Mouse (Mus musculus) heart, embryonic 10.5 days (tissue): Measurements from ENCODE around the gene Aco1. TPM values are rescaled to one million over a fixed set of nuclear protein-coding genes. Genes with fewer than 3 reads are reported as not detected.
"Not testable (repeated sequence)": the region's sequence is repeated elsewhere in the genome, so short reads cannot be mapped to it uniquely, and the experiment has no call there.

ENCODE experiments used
- DNase-seq: peaks from one replicate; pipeline ENCODE4 v3.0.0-alpha.2; 2017; ENCODE audit warnings: low spot score
- H3K27ac ChIP-seq: fragments of 300-500 bp; sonication (generic); 2 replicates; pipeline ENCODE4 v1.5.1; 2016; ENCODE audit warnings: mild to moderate bottlenecking
- H3K27me3 ChIP-seq: fragments of 300-500 bp; sonication (generic); 2 replicates; pipeline ENCODE4 v1.6.1; 2016; ENCODE audit warnings: mild to moderate bottlenecking; ENCODE audit not compliant: poor library complexity, insufficient read depth, severe bottlenecking
- H3K36me3 ChIP-seq: fragments of 300-500 bp; sonication (generic); 2 replicates; pipeline ENCODE4 v1.6.1; 2016; ENCODE audit warnings: mild to moderate bottlenecking, moderate library complexity
- H3K4me1 ChIP-seq: fragments of 300-500 bp; sonication (generic); 2 replicates; pipeline ENCODE4 v1.6.1; 2016; ENCODE audit warnings: mild to moderate bottlenecking
- H3K4me3 ChIP-seq: fragments of 300-500 bp; sonication (generic); 2 replicates; pipeline ENCODE4 v1.5.1; 2016; ENCODE audit warnings: mild to moderate bottlenecking, moderate library complexity
- H3K9me3 ChIP-seq: fragments of 300-500 bp; sonication (generic); 2 replicates; pipeline ENCODE4 v1.6.1; 2016; ENCODE audit warnings: mild to moderate bottlenecking, moderate library complexity
- WGBS: fragments of 180-500 bp; shearing (Covaris S2); methylation state at CpG from one replicate; pipeline ENCODE4 v1.1.7; 2016; 5-methylcytosine and 5-hydroxymethylcytosine counted together
- polyA plus RNA-seq: library from polyadenylated mRNA; unstranded; fragments of >200 nt; fragmentation: Nextera tagmentation; extraction: Ambion mirVana; gene quantifications from 2 replicates; pipeline ENCODE4 v1.2.1, GENCODE M21; 2016

Gene Aco1
- polyA plus RNA-seq: 34.6 and 39.5 TPM in 2 replicates

- peak within 1 kb of the TSS; percentile 88 for H3K4me3 ChIP-seq
- under 1% methylated on average over 45 of the region's 46 CpGs for whole genome bisulfite sequencing
- no peaks in the 10 kb centered on the region for H3K27me3 ChIP-seq
- H3K27ac ChIP-seq: peak within 1 kb of the TSS; percentile 92
- no peaks in the 10 kb centered on the region for H3K9me3 ChIP-seq
- H3K4me1 ChIP-seq: peaks cover 20% of the 10 kb centered on the region
- 0 out of 2 replicates have a peak, but pooled peaks cover 3% of the 10 kb centered on the region for H3K36me3 ChIP-seq
- peak; percentile 97 for DNase-seq
Observed at GRCm38 (mm10) chr4:40142743-40143532, at the start of gene Aco1. Aco1 (plus strand) TSS chr4:40143081.

GRCm38 (mm10) chr4:40094974-40095373 lies 47.9 kb upstream of the Aco1 start:
- DNase-seq: no peak
- 76% methylated on average over 2 of the region's 2 CpGs for WGBS

DNA sequence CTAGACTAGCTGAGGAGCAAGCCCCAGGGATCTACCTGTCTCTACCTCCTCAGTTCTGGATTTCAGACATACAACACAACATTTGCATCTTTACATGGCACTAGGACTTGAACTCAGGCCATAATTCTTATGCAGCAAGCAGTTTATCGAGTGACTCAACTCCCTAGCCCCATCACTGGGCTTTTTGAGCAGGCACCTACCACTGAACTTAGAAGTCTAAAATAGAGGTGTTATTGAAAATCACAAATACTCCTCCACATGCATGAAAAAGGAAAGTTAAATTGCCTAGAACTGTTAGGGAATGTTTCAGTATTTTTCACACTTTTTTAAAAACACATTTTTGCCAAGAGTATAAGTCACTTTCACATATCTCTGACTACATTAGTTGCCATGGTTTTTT lies 39.9 kb upstream of the Aco1 start:
- DNase-seq: no peak
- Histone ChIP-seq H3K4me3 (no peak overlapping the region), H3K9me3 (no peaks in the 10 kb centered on the region)

More at GRCm38 (mm10) chr4:40094974-40095373, 47.9 kb upstream of the Aco1 start:
- Histone ChIP-seq H3K27ac (no peak overlapping the region), H3K36me3 (no peaks in the 10 kb centered on the region), H3K4me3 (no peak overlapping the region), H3K9me3 (no peaks in the 10 kb centered on the region), H3K27me3 (no peaks in the 10 kb centered on the region), H3K4me1 (no peaks in the 10 kb centered on the region)

DNA sequence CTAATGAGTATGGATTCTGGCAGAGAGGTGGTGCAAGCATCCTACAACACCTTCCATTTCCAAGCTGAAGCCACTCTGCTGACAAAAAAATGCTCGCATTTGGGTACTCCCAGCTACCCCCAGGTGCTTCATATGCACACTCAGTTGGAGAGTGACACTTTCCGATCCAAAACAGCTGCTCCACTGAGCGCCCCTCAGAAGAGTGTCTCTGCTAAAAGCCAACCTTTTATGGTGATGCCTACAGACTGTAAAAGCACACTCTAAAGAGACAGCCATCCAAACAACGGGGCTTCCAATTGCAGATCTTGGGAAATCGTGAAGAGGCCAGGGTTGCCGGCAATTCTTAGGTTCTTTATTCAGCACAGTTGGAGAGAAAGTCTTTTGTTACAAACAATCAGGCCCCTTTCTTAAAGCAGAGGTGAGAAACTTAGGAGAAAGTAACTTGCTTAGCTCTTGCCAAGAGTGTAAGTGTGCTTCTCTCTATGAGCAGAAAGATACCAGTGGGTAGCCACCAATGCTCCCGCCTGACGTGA lies 36.8 kb upstream of the Aco1 start:
- H3K4me3 ChIP-seq: no peak overlapping the region
- H3K27me3 ChIP-seq: no peaks in the 10 kb centered on the region
- H3K27ac ChIP-seq: no peak overlapping the region
- 50% methylated on average over 8 of the region's 8 CpGs for WGBS
- no peaks in the 10 kb centered on the region for H3K9me3 ChIP-seq
- no peak for DNase-seq
- no peaks in the 10 kb centered on the region for H3K36me3 ChIP-seq
- no peaks in the 10 kb centered on the region for H3K4me1 ChIP-seq

More for the DNA sequence above, 39.9 kb upstream of the Aco1 start:
- Histone ChIP-seq H3K27me3 (no peaks in the 10 kb centered on the region), H3K4me1 (no peaks in the 10 kb centered on the region), H3K27ac (no peak overlapping the region), H3K36me3 (no peaks in the 10 kb centered on the region)
- 84% methylated on average over 1 of the region's 1 CpGs for WGBS

- Histone ChIP-seq H3K4me3 (no peak overlapping the region), H3K36me3 (no peaks in the 10 kb centered on the region), H3K9me3 (no peaks in the 10 kb centered on the region), H3K4me1 (no peaks in the 10 kb centered on the region), H3K27me3 (no peaks in the 10 kb centered on the region), H3K27ac (no peak overlapping the region)
- DNase-seq: no peak
- WGBS: 89% methylated on average over 4 of the region's 4 CpGs
Observed at GRCm38 (mm10) chr4:40108030-40108429, 34.9 kb upstream of the Aco1 start.

GRCm38 (mm10) chr4:40113173-40113572 lies 29.7 kb upstream of the Aco1 start:
- Histone ChIP-seq H3K27me3 (no peaks in the 10 kb centered on the region), H3K27ac (no peak overlapping the region), H3K4me3 (no peak overlapping the region), H3K36me3 (no peaks in the 10 kb centered on the region), H3K9me3 (no peaks in the 10 kb centered on the region), H3K4me1 (no peaks in the 10 kb centered on the region)
- DNase-seq: no peak
- 64% methylated on average over 1 of the region's 1 CpGs for WGBS

GRCm38 (mm10) chr4:40121221-40121620 lies 21.7 kb upstream of the Aco1 start:
- WGBS: 71% methylated on average over 3 of the region's 3 CpGs
- Histone ChIP-seq H3K27me3 (no peaks in the 10 kb centered on the region), H3K4me3 (no peak overlapping the region), H3K9me3 (no peaks in the 10 kb centered on the region), H3K36me3 (no peaks in the 10 kb centered on the region), H3K4me1 (no peaks in the 10 kb centered on the region), H3K27ac (no peak overlapping the region)
- no peak for DNase-seq

- H3K9me3 ChIP-seq, H3K27me3 ChIP-seq, H3K36me3 ChIP-seq, H3K27ac ChIP-seq, H3K4me1 ChIP-seq, H3K4me3 ChIP-seq, DNase-seq: not testable (repeated sequence)
- WGBS: 89% methylated on average over 1 of the region's 1 CpGs
Observed at GRCm38 (mm10) chr4:40122291-40122690, 20.6 kb upstream of the Aco1 start.

GRCm38 (mm10) chr4:40134468-40135102 lies 8.3 kb upstream of the Aco1 start:
- Histone ChIP-seq H3K9me3 (no peaks in the 10 kb centered on the region), H3K4me3 (no peak overlapping the region), H3K36me3 (no peaks in the 10 kb centered on the region), H3K27me3 (no peaks in the 10 kb centered on the region), H3K4me1 (no peaks in the 10 kb centered on the region), H3K27ac (no peak overlapping the region)
- DNase-seq: peak; percentile 89
- WGBS: 18% methylated on average over 9 of the region's 9 CpGs

DNA sequence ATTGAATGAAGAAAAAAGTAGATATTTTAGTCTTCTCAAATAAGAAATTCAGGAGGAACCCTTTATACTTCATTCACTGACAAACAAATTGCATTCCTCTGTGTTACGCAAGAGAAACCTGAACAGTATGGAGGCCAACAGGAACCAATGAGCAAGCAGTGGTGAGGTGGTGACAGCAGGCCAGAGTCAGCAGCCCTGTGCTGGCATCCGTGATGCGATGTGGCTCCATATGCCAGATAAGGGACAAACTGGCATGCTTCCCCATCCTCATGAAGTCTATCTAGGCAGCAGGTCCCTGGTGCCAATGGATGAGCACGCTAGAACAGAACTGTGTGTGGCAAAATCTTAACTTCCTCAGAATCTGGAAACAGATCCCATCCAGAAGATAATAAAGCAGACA lies 6.4 kb upstream of the Aco1 start:
- no peaks in the 10 kb centered on the region for H3K9me3 ChIP-seq
- no peak for DNase-seq
- H3K27me3 ChIP-seq: no peaks in the 10 kb centered on the region
- WGBS: 75% methylated on average over 4 of the region's 4 CpGs
- H3K36me3 ChIP-seq: no peaks in the 10 kb centered on the region
- no peaks in the 10 kb centered on the region for H3K4me1 ChIP-seq
- H3K4me3 ChIP-seq: no peak overlapping the region
- no peak overlapping the region for H3K27ac ChIP-seq

GRCm38 (mm10) chr4:40139663-40140255 lies 3.1 kb upstream of the Aco1 start:
- Histone ChIP-seq H3K27ac (no peak overlapping the region), H3K9me3 (no peaks in the 10 kb centered on the region), H3K4me3 (no peak overlapping the region), H3K36me3 (no peaks in the 10 kb centered on the region), H3K27me3 (no peaks in the 10 kb centered on the region), H3K4me1 (peaks cover 17% of the 10 kb centered on the region)
- WGBS: 85% methylated on average over 3 of the region's 3 CpGs
- DNase-seq: no peak

DNA sequence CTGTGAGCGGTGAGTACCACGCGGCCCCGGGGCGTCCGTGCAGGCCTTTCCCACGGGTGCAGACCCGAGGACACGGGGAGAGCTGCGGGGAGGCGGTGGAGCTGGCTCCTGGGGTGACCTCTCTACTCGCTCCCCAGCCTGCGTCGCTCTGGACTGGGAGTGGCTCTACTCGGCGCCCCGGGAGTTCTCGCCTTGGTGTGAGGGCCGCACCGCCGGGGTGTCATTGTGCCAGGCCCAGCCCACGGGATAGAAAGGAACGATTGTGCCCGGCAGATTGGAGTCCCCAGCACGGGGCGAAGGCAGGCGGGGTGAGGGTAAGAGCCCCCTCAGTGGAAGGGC lies 621 bp downstream of the Aco1 start:
- H3K27ac ChIP-seq: peak overlapping the region; percentile 92
- under 1% methylated on average over 27 of the region's 27 CpGs for WGBS
- H3K9me3 ChIP-seq: no peaks in the 10 kb centered on the region
- peak overlapping the region; percentile 88 for H3K4me3 ChIP-seq
- no peaks in the 10 kb centered on the region for H3K27me3 ChIP-seq
- DNase-seq: no peak
- peaks cover 20% of the 10 kb centered on the region for H3K4me1 ChIP-seq
- H3K36me3 ChIP-seq: 0 out of 2 replicates have a peak, but pooled peaks cover 3% of the 10 kb centered on the region

GRCm38 (mm10) chr4:40144543-40144942 lies 1.7 kb downstream of the Aco1 start:
- H3K27me3 ChIP-seq: no peaks in the 10 kb centered on the region
- no peak overlapping the region for H3K27ac ChIP-seq
- 22% methylated on average over 1 of the region's 1 CpGs for WGBS
- no peaks in the 10 kb centered on the region for H3K9me3 ChIP-seq
- H3K4me1 ChIP-seq: peaks cover 20% of the 10 kb centered on the region
- H3K36me3 ChIP-seq: 0 out of 2 replicates have a peak, but pooled peaks cover 3% of the 10 kb centered on the region
- peak overlapping the region; percentile 88 for H3K4me3 ChIP-seq
- DNase-seq: no peak
